Mouse (Mus musculus) heart, adult 11 months (tissue): Measurements from ENCODE around the gene Gm11639.
A peak's percentile ranks its signal among the peaks of the same experiment; 100 is the strongest.

Experiments used
- DNase-seq: peaks from one replicate; pipeline ENCODE4 v3.0.0; 2022

The Gm11639 gene

DNA sequence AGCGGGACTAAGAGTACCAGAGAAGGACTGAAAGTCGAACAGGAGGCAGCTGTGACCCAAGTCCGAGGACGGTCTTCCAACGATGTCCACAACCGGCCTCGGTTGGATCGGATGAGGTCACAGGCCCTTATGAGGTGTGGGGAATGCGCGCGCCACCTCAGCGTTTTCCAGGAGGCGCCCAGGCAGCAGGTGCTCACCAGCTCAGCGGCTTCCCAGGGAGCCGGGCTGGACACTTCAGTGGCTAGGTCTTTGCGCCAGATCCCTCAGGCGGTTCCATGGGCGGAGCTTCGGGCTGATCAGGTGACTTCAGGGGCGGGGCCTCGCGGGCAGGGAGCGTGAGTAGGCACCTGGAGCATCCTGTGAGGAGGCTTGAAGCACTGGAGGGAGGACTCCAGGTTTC is at the start of gene Gm11639:
Gm11639 (plus strand) TSS at position 160 of the 400 bp plus-strand sequence.
- DNase-seq: peak; percentile 72

DNA sequence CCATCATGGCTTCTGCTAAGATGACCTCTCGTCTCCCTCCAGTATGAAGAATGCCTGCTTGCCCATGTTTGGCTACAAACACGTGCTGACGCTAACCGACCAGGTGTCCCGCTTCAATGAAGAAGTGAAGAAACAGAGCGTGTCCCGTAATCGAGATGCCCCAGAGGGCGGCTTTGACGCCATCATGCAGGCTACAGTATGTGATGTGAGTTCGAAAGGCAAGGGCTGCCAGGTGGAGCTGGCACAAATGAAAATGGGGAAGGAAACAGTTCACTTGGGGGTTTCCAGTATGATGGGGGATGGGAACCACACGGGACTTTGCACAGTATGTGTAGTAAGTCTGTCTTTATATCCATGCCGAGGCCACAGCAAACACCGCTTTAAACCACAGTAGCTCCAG is 48.5 kb upstream of the Gm11639 start:
- peak; percentile 91 for DNase-seq

DNA sequence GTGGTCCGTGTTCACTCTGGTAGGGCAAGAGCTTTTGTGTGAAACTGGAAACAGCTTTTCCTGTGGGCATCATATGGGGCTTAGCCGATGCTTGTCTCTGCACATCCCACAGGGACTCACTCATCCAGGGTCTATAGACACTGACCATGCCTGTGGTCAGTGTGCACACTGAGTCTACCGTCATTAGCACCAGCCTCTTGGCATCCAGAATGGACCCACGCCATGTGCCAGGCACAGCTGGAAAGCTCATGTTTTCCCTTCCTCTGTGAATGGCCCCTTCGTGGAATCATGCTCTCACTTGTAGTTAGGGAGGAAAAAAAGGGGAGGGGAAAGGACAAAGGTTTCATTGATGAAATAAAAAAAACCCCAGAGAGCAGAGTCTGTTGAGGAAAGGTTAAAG is 47.5 kb upstream of the Gm11639 start:
- DNase-seq: no peak

DNA sequence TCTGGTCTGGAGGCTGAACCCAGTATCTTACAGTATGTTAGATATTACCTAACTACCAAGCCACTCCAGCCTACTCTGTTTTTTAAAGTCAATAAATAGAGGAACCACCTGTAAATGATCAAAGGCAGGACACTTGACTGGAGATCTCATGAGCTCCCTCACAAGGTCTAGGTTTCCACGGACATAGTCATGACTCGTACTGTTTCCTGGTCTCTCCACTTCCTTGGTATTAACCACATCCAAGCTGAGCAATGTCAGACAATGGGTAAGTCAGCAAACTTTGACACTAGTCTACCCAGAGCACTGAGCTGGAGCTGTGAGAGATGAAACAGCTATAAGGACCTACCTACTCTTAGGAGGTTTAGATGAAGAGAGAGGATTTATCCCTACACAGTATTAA is 46.6 kb upstream of the Gm11639 start:
- no peak for DNase-seq

DNA sequence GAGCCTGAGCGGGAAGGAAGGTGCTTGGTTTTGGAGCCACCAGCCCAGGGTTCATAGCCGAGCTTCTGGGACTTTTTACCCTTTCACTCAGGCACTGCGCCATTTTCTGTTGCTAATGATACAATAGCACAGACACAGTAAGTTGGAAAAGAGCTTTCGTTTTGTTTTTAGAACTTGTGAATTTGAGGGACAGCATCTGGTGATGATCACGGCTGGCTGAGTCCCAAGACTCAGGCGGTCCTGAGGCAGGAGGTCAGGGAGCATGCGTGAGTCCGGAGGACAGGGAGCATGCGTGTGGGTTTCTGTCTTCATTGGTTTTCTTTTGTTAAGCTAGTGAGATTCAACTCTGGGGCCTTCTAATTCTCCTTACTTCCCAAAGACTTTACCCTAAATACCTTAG is 45.9 kb upstream of the Gm11639 start:
- DNase-seq: peak; percentile 81

DNA sequence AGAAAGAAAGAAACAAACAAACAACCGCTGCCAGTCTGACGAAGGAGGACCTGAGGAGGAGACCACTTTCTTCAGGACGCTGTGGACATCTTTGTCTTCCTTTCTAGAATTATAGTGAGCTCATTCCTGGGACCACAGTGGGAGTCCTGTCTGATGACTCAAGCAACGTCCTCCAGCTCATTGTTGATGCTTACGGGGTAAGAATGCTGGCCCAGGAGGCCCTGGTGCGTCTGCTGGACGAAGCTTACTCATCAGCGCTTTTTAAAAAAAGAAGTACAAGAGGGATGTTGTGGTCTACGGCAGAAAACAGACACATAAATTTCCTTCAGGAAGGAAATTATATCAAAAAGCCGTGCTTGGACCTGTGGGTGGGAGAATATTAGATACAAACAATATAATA is 44.6 kb upstream of the Gm11639 start:
- peak; percentile 79 for DNase-seq

DNA sequence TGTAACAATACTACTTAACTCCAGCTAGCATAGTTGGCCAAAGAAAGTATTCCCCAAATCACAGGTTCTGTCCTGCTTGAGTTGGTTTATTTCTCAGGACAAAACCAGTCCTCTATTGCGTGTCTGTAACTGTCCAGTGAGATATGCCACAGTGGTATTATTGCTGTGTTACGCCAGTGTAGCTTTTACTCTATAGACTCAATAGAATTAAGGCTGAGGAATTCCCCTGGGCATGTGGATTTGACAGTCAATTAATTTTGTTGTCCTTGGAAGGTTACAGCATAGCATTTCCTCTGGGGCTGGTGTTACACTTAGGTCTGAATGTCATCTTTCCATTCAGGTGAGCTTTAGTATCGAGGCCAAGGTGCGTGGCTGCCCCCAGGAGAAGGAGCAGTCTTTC is 42.3 kb upstream of the Gm11639 start:
- no peak for DNase-seq

DNA sequence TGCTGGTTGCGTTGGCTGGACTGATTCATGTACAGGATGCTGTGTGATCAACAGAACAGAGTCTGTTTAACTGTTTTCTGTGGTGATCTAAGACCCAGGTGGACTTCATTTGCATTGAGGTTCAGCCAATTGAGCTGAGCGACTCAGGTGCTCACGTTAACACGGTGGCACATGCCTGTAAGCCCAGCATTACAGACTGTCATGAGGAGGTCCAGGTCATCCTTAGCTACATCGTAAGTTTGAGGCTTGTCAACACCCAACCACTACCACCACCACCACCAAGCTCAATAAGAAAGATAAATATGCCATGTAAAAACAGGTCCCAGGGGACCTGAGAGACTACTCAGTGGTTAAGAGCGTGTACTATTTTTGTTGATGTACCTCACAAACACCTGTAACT is 40.1 kb upstream of the Gm11639 start:
- no peak for DNase-seq

DNA sequence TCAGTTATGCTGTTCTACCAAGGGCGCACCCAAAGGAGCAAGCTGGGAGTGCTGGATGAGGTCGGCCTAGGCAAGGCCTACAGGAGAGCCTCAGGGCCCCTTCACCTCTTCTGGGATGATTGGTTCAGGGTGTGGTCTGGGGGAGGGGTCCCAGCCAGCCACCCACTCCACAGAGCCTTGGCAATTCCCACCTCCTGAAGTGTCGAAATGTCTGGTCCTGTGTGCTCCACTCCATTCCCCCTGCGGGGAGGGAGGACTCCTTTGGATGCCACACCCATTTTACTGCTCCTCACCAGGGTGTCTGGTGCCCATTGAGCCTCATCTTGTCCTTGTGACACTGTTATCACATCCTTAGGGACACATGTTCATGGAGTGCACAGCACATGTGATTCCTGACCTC is 39.3 kb upstream of the Gm11639 start:
- peak; percentile 91 for DNase-seq

DNA sequence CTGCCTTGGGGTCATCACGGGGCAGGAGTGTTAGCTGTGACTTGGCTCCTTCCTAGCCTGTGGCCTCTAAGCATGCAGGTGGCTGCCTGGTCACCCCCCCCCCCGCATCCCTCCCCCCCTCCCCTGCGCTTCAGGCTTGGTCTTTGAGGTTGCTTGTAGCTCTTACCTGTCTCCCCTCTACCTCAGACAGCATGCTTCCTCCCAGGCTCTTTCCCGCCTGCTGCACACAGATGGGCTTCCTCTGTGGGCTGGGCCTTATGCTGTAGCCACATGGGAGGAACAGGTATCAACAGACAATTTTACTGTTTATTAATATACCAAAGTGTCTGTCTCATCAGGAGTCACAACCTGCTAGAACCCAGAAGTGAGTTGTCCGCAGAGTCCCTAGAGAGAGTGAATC is 38.9 kb upstream of the Gm11639 start:
- no peak for DNase-seq

DNA sequence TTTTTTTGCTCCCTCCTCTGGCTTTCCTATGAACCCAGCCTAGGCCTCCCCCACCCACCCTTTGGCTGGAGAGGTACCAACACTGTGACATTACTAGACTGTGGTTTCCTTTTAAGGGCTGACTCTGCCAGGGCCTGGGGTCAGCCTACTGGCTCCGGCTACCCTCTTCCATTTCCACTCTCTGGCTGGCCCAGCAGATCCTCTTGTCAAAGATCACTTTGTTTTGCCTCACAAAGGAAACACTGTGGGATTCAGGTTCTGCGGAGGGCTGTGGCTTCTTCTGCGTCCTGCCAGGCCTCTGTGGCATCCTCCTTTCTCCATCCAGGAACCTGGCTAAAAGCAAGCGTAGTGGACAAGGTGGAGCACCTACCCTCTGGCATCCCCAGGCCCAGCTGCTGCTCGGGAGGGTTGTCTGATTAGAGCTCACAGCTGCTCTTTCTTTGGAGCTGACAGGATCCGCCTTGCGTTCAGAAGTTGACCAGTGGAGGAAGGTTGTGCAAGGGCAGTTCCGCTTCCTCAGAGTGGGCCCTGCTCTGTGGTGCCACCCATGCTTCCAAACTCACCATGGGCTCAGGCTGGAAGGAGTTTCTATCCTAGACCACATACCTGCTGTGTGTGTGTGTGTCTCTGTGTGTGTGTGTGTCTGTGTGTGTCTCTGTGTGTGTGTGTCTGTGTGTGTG is 38.2 kb upstream of the Gm11639 start:
- no peak for DNase-seq

DNA sequence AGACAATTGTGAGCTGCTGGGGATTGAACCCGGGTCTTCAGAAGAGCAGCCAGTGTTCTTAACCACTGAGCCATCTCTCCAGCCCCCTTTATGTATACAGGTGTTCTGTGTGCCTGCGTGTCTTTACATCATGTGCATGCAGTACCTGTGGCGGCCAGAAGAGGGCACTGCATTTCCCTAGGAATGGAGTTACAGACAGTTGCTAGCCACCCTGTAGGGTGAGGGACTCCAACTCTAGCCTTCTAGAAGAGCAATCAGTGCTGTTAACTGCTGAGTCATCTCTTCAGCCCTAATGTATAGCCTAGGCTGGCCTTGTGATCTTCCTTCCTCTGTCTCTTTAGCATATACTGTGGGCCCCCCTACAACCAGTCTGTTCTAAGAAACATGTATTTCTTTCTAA is 36.9 kb upstream of the Gm11639 start:
- no peak for DNase-seq

DNA sequence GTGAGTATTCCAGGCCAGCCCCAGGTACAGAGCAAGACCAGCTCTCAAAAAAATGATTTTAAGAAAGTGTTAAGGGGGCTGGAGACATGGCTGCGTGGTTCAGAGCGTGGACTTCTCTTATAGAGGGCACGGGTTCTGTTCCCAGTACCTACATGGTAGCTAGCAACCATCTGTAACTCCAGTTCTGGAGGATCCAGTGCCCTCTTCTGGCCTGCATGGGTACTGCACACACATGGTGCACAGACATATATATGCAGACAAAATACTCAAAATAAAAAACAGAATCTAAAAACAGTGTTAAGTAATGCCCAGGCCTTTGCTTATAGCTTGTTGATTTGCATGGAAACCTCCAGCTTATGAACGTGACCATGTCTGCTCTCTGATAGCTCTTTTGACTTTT is 24.9 kb upstream of the Gm11639 start:
- DNase-seq: peak; percentile 55

DNA sequence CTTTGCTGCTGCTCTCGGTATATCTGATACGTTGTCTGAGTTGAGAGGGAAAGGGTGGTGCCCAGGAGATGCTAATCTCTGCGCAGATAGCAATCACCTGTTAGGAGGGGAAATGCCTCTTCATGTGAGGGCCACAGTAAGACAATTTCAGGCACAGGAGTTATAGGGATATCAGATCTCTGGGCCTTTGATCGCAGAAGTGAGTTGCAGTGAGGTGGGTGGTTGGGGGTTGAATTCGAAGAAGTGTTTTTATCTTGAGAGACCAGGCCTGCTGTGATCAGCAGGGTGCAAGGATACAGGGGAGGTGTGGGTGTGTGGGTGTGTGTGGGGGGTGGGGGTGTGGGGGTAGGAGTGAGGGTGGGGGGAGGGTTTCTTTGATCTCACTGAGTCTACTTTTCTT is 24.4 kb upstream of the Gm11639 start:
- DNase-seq: peak; percentile 84

DNA sequence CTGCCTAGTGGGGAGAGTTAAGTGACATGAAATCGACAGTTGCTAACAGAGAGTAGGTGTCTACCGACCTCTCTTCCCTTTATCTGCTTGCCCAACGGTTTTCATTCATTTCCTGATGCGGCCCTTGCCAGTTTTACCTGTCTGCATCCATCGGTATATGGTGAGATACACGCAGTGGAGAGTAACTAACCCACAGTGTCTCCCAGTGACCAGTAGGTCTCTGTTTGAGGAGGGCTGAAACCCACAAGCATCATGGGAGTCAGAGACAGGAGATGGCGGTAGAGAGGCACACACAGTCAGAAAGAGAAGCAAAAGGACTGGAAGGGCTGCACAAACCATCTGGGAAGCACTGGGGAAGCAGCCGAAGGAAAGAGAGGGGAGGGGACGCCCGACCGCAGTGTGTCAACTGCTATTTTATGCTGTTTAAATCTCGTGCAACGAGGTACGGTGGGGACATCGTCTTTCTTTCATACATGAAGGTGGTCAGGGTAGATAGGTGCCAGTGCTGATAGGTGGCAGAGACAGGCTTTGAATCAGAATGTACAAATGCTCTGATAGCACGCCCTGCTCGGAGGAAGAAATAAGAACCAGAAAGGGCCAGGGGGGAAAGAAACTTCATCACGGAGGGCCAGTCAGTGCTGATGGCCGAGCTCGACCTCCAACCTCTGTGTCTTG is 23.8 kb upstream of the Gm11639 start:
- DNase-seq: no peak

DNA sequence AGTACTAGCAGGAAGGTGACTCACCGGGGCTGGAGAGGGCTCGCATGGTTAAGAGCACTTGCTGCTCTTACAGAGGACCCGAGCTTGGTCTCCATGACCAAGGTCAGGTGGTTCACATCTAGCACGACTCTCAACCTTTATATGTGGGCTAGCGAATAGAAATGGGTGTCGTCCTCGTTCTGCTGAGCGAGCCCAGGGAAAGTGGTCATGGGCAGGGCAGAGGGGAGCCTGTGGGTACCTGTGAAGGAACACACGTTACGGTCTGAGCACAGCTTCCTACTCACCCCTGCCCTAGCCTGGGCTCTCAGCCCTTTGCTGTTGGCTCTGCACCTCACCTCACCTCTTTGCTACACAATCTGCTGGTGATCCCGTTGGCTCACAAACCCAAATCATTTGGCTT is 22.9 kb upstream of the Gm11639 start:
- peak; percentile 79 for DNase-seq

DNA sequence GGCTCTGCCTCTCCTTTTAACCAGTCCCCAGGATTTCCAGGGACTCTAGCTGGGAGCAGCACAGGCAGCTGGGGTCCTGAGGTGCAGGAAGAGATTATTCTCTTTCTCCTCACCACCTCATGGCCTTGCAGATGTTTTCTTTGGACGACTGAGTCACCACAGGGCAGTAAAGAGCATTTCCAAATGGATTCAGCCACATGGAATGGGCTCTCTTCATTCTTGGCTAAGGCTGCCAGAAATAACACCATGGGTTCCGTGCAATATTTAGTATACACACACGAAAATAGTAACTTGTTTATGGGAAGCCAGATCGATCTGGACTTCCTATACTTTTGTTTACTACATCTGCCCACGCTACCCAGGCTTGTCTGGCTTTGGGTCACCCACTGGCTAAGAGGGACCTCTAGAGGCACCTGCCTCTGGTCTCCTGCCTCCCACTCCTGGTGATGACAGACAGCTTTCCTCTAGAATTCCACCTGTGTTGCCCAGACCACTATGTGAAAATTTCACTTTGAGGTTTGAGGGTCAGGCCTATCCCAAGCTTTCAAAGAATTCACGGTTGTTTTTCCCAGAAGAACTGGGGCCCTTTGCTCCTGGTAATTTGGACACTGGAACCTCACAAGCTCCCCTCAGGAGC is 22.1 kb upstream of the Gm11639 start:
- DNase-seq: peak; percentile 65

DNA sequence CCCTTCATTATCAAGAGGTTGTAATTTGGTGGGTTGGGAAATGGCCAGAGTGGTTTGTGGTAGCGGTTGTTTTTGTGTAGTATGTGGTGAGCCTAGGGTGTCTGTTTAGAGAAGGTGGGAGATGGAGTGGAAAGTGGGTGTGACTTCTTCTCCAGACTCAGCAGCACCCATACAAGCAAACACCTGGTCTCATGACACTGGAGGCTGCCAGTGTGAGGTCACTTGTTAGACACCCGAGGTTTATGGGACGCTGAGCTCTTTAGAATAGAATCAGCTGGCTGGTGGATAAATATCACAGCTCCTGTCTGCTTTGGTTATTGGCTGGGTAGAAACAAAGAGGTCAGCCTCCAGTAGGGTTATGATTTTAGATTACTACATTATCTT is 21.6 kb upstream of the Gm11639 start:
- peak; percentile 82 for DNase-seq

DNA sequence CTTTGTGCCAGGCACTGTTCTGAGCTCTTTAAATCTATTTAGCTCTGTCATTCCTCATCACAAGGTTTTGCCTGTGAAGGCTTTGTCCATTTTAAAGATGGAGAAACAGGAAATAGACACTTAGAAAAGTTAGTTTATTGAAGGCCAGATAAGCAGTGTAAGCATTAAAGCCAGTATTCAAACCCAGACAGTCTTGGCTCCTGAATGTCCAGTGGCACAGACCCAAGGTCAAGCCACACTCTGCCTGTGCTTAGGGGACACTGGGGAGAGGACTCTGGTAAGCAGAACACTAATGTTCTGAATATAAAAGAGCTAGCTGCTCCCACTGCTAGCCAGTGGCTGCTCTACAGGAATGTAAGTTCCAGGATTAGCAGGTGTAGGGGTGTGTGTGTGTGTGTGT is 21.1 kb upstream of the Gm11639 start:
- peak; percentile 60 for DNase-seq

DNA sequence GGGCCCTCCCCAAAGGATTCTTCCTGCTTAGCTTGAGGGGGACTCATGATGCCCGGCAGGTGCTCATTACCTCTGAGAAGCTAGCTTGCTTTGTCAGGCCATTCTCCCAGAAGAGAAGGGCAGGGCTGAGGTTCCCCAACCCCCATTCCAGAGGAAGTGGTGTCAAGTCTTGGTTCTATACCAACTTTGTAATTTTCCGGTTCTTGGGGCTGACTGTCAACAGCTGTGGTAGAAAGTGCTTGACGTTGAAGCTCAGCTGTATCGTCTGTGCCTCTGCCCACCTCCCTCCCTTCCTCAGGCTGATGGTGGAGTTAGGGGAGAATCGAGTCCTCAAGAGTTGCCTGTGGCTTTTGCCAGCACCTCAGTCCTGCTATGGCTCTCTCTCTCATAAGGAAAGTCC is 18.1 kb upstream of the Gm11639 start:
- peak; percentile 71 for DNase-seq

DNA sequence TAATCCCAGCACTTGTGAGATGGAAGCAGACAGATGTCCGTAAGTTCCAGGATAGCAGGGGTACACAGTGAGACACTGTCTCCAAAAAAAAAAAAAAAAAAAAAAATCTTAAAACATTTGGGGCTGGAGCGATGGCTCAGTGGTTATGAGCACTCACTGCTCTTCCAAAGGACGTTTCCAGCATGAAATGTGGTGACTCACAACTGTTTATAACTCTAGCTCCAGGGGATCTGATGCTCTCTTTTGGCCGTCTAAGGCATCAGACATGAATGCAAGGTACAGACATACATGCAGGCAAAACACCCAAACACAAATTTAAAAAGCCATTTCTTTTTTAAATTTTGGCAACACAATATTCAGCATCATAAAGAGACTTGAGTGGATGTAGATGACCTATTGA is 12.1 kb upstream of the Gm11639 start:
- DNase-seq: peak; percentile 4

DNA sequence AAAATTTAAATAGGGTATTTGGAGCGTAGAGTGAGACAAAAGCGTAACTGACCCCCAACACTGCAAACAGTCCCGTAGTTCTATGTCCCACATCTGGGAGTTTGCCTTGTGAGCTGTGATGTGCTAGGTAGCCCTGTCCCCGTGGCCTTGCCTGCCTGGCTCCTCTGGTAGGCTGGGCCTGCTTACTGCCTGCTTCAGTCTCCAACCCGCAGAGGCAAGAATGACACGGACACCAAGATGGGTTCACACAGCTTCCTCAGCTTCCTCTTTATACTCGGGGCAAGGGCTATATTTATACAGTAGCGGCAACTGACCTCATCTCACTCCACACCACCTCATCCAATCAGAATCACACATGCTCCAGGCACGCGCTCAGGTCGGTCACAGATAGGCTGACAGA is 10.7 kb upstream of the Gm11639 start:
- no peak for DNase-seq

DNA sequence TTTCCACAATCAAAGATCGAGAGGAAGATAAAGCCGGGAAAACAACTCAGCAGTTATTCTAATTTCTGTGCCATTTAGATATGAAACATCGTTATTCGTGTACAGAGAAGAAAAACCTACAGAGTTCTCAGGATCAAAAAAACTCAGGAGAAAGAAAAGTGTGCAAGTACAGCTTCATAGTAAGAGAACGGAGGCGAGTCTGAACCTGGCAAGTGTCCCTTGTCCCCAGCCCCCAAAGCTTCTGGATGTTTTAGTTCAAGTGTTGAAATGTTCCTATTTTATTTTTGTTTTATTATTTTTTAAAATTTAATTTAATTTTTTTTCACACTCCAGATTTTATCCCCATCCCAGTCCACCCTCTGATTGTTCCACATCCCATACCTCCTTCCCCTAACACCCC is 7.7 kb downstream of the Gm11639 start:
- DNase-seq: peak; percentile 33

DNA sequence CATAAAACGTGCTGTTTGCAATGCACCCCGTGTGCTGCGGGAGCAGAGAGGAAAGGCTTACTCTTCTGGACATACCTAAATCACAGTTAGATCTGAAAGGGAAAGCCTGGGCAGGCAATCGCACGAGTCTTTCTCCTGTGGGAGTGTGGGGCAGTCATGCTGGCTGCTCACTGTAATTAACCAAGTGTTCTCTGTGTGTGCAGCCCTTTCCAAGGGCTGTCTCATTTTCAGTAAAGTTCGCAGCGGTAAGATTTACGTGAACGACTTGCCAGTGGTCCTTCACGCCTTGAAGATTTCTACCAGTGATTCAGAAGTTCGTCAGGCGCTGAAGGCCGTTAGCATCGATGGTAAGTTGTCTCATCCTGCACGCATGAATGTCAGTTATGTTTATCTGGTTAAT is 18.6 kb downstream of the Gm11639 start:
- no peak for DNase-seq

DNA sequence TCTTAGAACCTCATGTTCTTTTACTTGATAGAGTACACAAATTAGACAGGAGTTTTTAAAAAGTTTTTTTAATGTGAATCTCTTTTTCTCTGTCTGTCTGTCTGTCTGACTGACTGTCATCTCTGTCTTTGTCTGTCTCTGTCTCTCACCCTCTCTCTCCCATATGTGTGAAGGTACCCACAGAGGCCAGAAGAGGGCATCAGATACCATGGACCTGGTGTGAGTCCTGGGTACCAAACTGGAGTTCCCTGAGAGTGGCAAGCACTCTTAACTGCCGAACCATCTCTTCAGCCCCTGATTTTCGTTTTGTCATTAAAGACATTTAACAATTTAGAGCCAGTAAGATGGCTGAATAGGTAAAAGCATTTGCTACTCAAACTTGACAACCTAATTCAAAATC is 21.6 kb downstream of the Gm11639 start:
- DNase-seq: no peak
